Mouse (Mus musculus) right cerebral cortex, postnatal 25 days (tissue): Measurements from ENCODE around the gene Tmem175.
"Not testable (repeated sequence)": the region's sequence is repeated elsewhere in the genome, so short reads cannot be mapped to it uniquely, and the experiment has no call there.

ENCODE experiments used
- DNase-seq: peaks from one replicate; pipeline ENCODE4 v3.0.0; 2022

Tmem175 gene

DNA sequence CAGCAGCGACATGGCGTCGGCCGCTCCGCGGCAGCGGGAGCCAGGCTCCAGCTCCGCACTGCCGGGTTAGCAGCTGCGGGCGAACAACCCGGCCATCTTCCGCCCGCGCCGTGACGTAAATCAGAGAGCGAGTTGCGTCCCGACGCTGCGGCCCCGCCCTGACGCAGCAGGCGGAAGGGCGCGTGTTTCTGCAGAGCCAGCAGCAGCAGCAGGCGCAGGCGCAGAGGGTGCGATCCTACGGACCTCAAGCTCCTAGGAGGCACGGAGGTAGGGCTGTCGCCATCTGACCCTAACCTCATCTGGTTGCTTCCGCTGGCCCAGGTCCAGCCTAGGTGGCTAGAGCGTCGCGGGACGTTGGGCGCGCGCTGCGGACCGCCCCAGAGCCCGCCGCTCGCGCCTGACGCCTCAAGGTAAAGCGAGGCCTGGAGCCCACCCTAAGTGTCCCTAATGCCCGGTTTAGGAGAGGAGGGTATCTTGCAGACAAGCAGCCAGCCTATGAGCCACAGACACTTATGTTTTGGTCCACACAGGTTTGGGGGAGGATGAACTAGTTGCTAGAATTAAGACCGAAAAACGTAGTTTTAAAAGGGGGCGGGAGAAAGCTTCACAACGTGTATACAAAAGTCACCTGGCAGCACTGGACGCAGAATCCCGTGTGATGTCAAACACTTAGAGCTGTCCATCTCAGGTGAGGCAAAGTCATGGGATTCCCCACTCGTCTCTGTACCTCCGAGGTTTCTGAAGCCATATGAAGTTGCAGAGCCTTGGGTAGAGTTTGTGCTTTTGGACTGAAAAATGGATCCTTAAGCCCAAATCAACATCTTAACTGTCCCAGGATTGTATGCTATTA lies at the start of gene Tmem175, which contains the start of gene Gak:
Tmem175 (plus strand) TSS at position 137 of the 850 bp plus-strand sequence.
Gak (minus strand) TSS at position 122 of the 850 bp plus-strand sequence.
- peak; percentile 94 for DNase-seq

GRCm38 (mm10) chr5:108581361-108581891 lies 48.1 kb upstream of the Tmem175 start:
- DNase-seq: peak; percentile 68

DNA sequence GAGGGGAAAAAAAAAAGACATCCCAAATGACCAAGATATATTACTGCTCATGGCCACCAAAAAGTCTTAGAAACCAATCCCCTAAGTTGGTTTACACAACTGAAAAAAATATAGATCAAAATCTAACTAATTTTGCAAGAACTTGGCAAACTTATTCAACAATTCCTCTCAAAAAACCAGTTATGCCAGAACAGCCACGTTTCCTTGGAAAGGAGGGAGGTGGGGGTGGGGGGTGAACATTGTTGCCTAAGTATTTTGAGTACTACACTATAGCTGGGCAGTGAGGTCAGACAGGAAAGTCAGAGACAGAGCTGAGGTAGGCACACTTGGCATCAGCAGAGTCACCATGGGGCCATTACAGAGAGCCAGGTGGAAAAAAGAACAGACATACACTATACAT lies 29.6 kb upstream of the Tmem175 start:
- no peak for DNase-seq

DNA sequence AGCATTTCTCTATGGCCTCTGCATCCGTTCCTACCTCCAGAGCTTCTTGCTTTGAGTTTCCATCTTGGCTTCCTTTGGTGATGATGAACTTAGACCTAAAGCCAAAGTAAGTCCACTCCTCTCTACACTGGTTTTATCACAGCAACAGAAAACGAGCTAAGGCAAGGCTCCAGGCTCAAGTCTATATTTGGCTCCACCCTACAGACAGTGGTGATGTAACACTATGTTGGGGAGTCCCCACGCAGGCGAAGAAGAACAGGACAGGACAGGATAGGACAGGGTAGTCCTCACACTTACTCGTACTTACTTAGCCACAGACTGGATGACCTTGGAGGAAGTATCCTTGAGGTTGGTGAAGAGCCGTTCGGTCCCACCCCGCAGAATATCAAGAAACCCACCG lies 27.0 kb upstream of the Tmem175 start:
- DNase-seq: peak; percentile 17

DNA sequence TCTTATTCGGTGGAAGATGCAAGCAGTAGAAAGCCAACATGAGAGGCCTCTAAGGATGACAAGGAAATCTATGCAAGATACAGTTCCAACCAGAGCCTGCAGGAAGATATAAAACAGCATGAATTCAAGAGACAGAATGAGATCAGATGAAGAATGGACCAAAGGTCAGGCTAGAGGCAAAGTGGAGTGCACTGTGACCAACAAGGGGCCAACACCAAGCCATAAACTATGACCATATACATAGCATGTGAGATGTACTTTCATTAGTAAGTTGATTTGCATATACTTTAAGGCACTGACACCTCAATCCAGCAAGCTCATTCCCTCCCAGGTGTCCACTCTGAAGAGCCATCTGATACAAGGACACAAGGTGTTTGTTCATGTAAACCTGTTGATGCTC lies 19.1 kb upstream of the Tmem175 start:
- no peak for DNase-seq

GRCm38 (mm10) chr5:108621870-108622269 lies 7.7 kb upstream of the Tmem175 start:
- DNase-seq: no peak

DNA sequence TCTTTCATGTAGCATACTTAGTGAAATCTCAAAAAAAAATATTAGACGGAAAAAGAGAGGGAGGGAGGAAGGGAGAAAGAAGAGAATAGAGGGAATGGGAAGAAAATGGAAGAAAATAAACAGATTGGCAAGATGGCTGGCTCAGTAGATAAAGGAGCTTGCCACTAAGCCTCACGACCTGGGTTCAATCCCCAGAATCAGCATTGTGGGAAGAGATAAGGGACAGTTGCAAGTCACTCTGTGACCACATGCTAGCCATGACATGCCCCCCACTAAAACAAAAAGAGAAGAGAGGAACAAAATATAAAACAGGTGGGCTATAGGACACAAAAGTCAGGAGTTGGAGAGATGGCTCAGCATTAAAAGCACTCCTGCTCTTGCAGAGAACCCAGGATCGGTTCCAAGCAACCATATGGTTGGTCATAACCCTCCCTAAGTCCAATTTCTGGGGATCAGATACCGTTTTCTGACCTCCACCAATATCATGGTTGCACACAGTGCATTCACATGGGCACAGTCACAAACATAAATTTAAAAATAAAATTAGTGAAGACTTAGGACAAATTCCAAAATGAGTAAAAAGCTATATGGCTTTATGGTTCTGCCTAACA lies 3.4 kb upstream of the Tmem175 start:
- no peak for DNase-seq

DNA sequence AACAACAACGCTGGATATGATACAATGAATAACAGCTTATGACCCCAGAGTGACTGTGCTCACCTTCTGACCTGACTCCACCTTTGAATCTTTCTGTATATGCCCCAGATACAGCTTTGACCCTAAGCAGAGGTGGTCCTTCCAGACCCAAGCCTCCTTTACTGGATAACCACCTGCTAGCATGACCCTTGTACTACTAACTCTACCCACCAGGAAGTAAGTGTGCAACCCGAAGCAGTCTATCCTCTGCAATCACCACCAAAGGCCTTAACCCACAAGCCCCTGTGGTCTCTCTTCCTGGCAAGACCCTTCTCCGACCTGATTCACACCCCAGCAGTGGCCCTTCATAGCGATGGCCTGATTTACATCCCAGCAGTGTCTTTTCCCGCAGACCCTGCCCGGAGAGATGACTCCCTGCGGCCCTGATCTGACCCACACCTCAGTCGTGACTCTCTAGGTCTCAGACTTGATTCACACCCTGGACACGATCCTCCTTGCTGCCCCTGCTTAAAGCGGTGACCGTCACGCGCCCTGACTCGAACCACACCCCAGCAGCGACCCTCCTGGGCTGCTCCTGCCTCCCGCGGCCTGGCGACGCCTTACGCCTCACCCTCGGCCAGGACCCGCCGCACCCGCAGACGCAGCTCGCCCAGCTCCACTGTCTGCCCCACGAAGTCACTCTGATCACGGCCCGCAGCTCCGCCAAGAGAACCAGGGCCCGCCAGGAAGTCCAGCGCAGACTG lies 508 bp upstream of the Tmem175 start:
- no peak for DNase-seq

DNA sequence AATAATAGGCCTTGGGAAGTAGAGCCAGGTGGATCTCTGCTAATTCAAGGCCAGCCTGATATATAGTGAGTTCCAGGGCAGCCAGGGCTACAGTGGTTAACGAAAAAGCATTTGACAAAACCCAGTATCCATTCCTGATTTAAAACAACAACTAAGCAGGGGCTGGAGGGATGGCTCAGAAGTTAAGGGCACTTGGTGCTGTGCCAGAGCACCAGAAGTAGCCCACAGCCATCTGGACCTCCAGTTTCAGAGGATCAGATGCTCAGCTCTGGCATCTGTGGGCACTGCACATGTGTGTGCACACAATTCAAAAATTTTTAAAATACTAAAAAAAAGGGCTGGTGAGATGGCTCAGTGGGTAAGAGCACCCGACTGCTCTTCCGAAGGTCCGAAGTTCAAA lies 4.1 kb downstream of the Tmem175 start:
- no peak for DNase-seq

- DNase-seq: not testable (repeated sequence)
Observed at GRCm38 (mm10) chr5:108634088-108634487, 4.5 kb downstream of the Tmem175 start.

GRCm38 (mm10) chr5:108636172-108636571 lies 6.6 kb downstream of the Tmem175 start:
- no peak for DNase-seq

- DNase-seq: no peak
Observed at GRCm38 (mm10) chr5:108643674-108644073, 14.1 kb downstream of the Tmem175 start.

DNA sequence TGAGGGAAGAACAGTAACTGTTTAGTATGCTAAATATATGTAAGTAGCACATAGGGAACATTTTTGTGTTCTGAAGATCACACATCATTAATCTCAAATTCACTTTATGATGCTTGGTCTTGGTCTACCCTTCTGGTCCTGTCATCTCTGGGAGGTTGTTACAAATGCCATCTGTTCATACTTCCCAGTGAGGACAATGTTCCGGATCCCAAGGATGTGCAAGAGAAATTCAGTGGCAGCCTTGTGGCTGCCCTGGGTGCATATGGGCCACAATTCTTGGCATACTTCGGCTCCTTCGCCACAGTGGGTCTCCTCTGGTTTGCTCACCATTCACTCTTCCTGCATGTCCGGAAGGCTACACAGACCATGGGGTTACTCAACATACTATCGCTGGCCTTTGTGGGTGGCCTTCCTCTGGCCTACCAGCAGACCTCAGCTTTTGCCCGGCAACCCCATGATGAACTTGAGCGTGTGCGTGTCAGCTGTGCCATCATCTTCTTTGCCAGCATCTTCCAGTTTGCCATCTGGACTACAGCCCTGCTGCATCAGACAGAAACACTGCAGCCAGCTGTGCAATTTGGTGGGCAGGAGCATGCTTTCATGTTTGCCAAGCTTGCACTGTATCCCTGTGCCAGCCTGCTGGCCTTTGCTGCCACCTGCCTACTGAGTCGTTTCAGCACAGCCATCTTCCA lies 16.2 kb downstream of the Tmem175 start:
- no peak for DNase-seq

DNA sequence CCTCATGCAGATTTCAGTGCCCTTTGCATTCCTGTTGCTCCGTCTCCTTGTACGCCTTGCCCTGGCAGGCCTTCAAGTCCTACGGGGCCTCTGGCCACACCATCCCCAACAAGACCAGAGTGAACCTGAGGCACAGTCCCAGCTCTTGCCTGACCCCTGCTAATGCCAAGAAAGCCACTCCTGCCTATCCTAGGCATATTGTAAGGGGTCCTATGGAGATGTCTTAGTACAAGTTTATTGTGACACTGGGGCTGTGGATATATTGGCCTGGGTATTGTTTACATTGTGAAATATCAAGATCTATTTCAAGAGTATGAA lies 16.7 kb downstream of the Tmem175 start:
- DNase-seq: no peak

DNA sequence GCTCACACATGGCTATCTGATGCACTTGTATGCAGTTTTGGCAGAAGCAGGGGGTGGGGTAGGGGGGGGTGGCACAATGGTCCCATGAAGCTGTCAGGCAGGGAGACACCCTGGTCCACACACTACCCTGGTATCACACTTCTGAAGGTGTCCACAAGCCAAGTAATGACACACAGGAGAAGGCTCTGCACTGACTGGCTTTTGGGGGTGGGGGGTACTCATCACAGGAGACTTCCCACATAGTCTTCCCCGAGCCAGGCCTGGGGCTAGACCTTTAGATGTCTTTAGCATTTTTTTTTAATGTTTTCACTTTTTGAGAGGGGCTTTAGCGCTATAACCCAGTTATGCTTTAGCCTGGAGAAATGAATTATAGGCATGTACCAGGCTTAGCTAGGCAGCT lies 17.7 kb downstream of the Tmem175 start:
- no peak for DNase-seq

DNA sequence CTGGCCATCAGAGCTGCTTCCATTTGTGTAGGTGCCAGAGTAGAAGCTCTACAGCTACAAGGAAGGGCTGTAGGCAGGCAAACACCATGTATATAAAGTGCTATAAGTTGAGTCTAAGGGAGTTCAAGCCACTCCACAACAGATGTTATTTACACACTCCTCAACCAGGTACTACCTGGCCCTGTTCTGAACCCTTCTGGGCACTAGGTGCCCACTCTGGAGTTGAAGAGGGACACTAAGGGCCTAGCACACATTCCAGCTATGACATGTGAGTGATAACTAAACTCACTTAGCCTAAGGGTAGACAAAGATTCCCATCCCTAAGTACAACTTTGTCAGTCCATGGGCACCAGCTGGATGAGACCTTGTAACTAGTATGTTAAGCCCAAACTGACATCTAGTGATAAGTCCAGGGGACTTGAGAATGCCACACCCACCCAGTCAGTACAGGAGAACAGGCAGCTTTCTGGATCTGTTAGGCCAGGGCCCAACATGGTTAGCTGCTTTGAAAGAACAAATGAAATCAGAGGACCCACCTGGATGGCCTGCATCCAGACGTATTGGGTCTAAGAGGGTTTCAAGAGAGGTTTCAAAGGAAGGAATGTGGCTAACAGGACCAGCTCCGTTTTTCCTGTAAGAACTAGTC lies 18.4 kb downstream of the Tmem175 start:
- DNase-seq: no peak

- no peak for DNase-seq
Observed at GRCm38 (mm10) chr5:108648937-108649576, 19.5 kb downstream of the Tmem175 start.

DNA sequence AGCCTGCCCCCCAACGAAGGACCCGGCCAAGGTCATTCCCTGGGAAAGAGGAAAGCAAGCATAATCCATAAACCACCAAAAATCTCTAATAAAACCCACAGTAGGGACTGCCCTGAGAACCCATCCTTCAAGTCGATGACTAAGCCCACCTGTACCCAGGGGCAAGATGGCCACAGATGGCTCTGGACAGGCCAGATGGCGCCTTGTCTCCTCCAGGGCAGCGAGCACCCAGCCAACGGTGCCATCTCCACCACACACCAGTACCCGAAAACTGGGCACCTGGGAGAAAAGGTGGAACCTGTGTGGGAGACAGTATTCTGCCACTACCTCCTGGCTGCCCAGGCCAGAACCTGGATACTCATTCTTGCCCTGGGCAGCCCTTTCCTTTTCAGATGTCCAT lies 20.8 kb downstream of the Tmem175 start:
- DNase-seq: no peak

- DNase-seq: no peak
Observed at GRCm38 (mm10) chr5:108651136-108651720, 21.7 kb downstream of the Tmem175 start.

DNA sequence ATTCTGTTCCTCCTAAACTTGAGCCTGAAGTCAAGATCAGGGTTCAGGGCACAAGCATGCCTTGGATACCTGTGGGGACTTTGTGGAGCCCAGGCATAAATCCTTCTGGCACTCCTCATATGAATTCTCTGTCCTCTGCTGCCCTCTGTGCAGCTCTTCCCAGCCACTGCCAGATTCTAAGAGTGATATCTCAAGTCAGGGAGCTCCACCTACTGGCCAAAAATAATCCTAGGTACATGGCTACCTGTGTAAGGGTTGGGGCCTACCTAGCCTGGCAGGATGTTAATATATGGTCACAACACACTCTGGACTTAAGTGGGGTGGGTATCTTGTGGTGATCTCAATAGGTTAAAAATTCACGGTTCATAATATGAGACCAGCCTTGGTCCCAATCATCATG lies 22.3 kb downstream of the Tmem175 start:
- peak; percentile 42 for DNase-seq

DNA sequence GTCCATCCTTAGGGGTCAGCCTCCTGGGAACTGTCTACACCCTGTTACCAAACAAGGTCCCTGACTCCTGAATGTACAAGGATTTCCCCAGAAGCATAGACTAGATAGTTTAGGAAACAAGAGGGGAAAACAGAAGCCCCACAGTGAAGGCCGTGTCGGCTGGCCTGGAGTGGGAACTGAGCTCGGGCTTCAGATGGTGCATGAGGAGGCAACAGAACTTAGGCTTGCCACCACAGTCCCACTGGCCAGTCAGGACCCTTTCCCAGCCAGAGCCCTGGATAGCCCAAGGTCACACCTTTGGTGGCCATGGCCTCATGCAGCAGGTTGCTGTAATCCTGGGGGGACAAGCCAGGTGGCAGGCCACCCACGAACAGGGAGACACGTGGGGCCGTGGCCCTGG lies 23.8 kb downstream of the Tmem175 start:
- DNase-seq: peak; percentile 3
